Mouse (Mus musculus) spleen, adult 18-20 months (tissue): ENCODE results near the gene Rab26.
A peak's percentile ranks its signal among the peaks of the same experiment; 100 is the strongest.

Source experiments
- DNase-seq, 2 experiments: peaks; one replicate each; pipeline ENCODE4 v3.0.0; 2022; ENCODE audit warnings: mixed read lengths in 2 of 2

Rab26 gene

GRCm38 (mm10) chr17:24546234-24546633 lies 12.2 kb upstream of the Rab26 start:
- DNase-seq, result no peak

GRCm38 (mm10) chr17:24545247-24545646 lies 11.2 kb upstream of the Rab26 start:
- DNase-seq, result no peak

- DNase-seq, result no peak
Observed at GRCm38 (mm10) chr17:24544613-24545012, 10.6 kb upstream of the Rab26 start.

GRCm38 (mm10) chr17:24540375-24540774 lies 6.4 kb upstream of the Rab26 start:
- peak in 1 of 2 experiments; percentile 41 for DNase-seq

- peak; percentile 29 to 61 for DNase-seq
Observed at GRCm38 (mm10) chr17:24538950-24539349, 4.9 kb upstream of the Rab26 start.

- no peak for DNase-seq
Observed at GRCm38 (mm10) chr17:24537536-24537935, 3.5 kb upstream of the Rab26 start.

GRCm38 (mm10) chr17:24535300-24535699 lies 1.3 kb upstream of the Rab26 start:
- DNase-seq, result no peak

GRCm38 (mm10) chr17:24533099-24533992 lies 664 bp downstream of the Rab26 start:
- DNase-seq, result peak; percentile 74 to 80

- DNase-seq, result no peak
Observed at GRCm38 (mm10) chr17:24532045-24532444, 2.0 kb downstream of the Rab26 start.

- no peak for DNase-seq
Observed at GRCm38 (mm10) chr17:24531064-24531463, 2.9 kb downstream of the Rab26 start.

- DNase-seq, result no peak
Observed at GRCm38 (mm10) chr17:24530361-24531050, 3.5 kb downstream of the Rab26 start.

GRCm38 (mm10) chr17:24529883-24530282 lies 4.1 kb downstream of the Rab26 start:
- DNase-seq, result no peak

- DNase-seq, result peak in 1 of 2 experiments; percentile 55
Observed at GRCm38 (mm10) chr17:24529007-24529451, 5.0 kb downstream of the Rab26 start.

- DNase-seq, result no peak
Observed at GRCm38 (mm10) chr17:24528560-24528918, 5.5 kb downstream of the Rab26 start.

GRCm38 (mm10) chr17:24527723-24528559 lies 6.1 kb downstream of the Rab26 start, which contains the start of gene Traf7:
Gene Traf7 (minus strand): TSS chr17:24527938.
- peak; percentile 78 to 79 for DNase-seq

GRCm38 (mm10) chr17:24527315-24527714 lies 6.7 kb downstream of the Rab26 start:
- DNase-seq, result no peak

- no peak for DNase-seq
Observed at GRCm38 (mm10) chr17:24524734-24525133, 9.3 kb downstream of the Rab26 start.

- no peak for DNase-seq
Observed at GRCm38 (mm10) chr17:24520450-24520849, 13.6 kb downstream of the Rab26 start.

GRCm38 (mm10) chr17:24514270-24515257 lies 19.4 kb downstream of the Rab26 start:
- DNase-seq, result no peak

- DNase-seq, result no peak
Observed at GRCm38 (mm10) chr17:24513609-24514008, 20.4 kb downstream of the Rab26 start.

GRCm38 (mm10) chr17:24507806-24508460 lies 26.1 kb downstream of the Rab26 start:
- DNase-seq, result no peak
